Mouse (Mus musculus) adrenal gland, postnatal 25 days (tissue): Measurements from ENCODE around the gene Pde5a. TPM values are rescaled to one million over a fixed set of nuclear protein-coding genes. Genes with fewer than 3 reads are reported as not detected.
A peak's percentile ranks its signal among the peaks of the same experiment; 100 is the strongest.

Source experiments
- DNase-seq: peaks from one replicate; pipeline ENCODE4 v3.0.0; 2021; ENCODE audit warnings: mixed read lengths
- long read RNA-seq: library from polyadenylated mRNA; stranded (forward); transcript quantifications from one replicate; pipeline ENCODE4 v2.0.0, GENCODE M21; 2021
- total RNA-seq: library from RNA; stranded (reverse); gene quantifications from 2 replicates; pipeline ENCODE4 v1.2.3, GENCODE M21; 2021

Pde5a gene
- 30.3 and 49.4 TPM in 2 replicates for total RNA-seq
- long read RNA-seq, partial matches to known transcripts: 2 of 3 reads
- long read RNA-seq, other reads (novel, unspliced or antisense): 1 of 3 reads

DNA sequence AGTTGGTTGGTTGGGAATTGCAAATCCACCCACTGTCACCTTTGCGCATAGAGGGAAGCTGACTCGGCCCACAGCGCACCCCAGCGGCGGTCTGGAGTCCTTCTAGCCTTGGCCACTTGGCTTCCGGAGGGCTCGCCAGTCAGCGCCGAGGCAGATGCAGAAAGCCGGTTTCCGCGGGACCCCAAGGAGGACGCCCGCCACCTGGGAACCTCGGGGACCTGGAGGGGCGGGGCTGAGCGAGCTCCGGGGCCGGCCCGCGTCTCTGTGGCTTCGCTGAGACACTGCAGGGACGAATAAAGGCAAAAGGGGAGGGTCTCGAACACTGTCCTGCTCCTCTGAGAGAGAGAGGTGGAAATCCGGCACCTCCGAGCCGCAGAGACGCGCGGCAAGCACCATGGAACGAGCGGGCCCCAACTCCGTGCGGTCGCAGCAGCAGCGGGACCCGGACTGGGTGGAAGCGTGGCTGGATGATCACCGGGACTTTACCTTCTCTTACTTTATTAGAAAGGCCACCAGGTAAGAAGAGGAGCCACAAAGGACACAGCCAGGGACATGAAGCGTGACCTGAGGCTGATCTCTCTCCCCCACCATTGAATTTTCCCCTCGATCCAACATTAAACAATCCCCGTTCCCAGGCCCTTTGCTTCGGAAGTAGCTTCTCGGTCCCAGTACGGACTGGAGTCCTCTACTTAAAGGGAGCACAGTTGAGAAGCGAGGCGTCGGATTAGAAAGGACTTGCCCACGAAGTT, at the start of gene Pde5a:
Gene Pde5a (plus strand): TSS at position 96 of the 749 bp plus-strand sequence.
- peak; percentile 88 for DNase-seq

DNA sequence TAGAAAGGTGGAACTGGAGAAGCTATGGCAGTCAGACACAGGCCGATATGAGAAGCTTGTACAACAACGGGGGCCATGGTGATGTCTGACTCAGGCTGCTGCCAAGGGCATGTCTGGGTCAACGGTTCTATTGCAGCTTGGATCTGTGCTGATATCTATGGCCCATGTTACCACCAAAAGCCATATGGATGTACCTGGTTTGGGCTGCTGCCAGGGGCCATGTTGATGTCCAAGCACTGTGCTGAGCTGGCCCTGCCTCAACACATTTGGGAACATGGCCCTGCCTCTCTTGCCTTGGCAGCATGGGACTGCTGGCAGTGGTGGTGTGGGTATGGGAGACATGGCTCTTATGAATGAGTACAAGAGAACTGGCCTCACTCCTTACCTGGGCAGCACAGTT, 47.9 kb upstream of the Pde5a start:
- no peak for DNase-seq

DNA sequence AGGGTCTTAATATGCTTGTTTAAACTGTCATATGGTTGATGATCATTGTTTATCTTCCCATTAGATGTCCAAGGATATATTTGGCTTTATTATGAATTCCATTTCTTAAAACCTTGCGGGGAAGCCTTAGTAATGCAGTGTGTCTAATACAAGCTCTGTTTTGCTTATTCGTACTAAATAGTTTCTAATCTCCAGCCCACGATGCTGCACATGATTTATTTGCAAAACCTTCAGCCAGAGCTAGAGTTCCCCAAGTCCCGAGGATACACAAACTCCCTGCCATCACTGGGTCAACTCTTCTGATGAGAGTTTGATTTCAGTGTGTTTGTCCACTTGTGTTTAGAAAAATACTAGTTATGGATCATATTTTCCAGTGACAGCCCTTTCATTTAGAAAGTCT, 46.4 kb upstream of the Pde5a start:
- no peak for DNase-seq

DNA sequence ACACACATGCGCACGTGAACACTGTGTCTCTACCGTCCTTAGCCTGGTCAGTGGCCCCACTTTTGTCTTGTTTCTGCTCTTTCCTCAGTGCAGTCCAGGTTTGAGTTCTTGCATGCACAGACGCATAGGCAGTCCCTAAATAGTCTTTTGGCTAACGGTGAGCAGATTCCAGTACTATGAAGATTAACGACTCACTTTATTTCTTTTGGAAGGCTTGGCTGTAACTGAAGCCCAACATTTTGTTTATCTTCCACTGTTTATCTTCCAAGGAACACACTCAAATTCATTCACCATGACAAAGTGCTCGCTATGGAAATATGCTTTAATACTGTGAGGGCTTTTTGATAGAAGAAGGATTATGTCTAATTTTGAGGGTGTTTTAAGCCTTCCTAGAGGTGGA, 43.9 kb upstream of the Pde5a start:
- no peak for DNase-seq

DNA sequence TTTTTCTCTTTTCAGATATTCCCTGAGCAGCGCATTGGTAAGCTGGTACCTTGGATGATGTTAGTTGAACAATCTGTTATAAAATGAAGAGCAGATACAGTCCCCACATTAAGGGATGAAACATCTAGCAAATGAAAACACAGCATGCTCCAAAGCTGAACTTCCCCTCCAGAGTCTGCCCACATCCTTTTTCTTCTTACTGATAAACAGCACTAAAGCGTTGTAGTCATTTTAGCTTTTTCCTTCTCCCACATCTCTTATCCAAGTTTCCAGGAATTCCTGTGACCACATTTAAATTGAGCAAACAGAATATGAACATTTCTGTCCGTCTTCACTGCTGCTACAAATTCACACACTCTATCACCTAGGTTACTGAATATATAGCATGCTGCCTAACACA, 35.7 kb upstream of the Pde5a start:
- DNase-seq: no peak

DNA sequence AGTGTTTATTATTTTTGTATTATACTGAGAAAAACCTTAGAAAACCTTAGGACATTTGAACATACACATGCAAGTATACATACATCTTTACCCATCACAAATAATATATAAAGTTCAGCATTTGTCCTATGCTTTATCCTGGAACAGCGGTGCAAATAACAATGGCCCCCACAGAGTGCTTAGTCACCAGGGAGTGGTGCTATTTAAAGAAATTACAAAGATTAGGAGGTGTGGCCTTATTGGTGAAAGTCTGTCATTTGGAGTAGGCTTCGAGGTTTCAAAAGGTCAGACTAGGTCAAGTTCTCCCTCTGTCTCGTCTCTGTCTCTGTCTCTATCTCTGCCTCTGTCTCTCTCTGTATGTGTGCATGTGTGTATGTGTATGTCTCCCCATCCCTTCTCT, 32.9 kb upstream of the Pde5a start:
- no peak for DNase-seq

DNA sequence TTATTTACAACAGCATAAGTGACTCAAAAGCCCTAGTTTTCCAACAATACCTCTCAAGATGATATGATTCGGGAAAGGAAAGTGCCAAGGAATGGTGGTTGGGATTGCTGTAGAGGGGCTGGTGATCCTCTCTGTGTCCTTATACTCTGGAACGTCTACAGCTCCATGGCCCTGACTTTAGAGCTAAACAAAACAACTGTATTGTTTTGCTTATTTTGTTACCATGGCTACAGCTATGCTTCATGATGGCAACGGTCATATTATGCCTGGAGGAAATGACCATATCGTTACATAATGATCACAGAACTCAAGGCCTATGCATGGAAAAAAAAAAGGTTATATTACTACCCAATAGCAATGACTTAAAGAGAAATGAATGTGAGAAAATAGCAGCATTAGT, 32.1 kb upstream of the Pde5a start:
- no peak for DNase-seq

DNA sequence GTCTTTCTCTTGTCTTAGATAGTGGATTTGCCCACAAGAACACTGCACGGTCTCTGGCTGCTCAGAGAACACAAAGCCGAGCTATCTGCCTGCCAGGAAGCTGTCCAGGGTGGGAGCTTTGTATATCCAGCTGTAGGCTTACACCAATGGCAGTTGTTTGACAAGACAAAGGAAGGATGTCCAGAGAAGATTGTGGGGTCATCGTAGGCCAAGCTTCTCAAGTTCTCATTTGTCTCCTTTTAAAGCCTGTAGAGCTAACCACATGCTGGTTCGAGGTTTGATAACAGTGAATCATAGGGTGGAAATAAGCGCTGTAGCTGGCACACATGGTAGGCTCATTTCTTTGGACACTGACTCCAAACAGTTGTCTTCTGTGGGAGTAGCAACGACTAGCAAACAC, 24.5 kb upstream of the Pde5a start:
- DNase-seq: no peak

DNA sequence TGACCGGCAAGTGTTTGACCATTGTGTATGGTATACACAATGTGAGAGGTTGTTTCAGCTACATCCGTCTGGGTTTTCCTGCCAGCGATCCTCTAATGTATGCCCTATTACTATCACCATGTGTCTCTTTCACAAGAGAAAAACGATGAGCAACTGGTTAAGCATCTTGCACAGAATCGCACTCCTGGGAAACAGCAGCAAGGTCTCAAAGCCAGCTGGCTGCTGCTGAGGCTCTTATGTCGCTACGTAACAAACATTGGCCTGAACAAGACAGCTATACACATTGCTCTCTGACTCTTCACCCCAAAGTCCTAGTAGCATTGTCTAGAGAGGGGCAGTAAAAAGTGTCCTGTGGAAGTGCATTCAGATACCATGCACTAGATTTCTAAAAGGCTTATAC, 23.5 kb upstream of the Pde5a start:
- DNase-seq: no peak

DNA sequence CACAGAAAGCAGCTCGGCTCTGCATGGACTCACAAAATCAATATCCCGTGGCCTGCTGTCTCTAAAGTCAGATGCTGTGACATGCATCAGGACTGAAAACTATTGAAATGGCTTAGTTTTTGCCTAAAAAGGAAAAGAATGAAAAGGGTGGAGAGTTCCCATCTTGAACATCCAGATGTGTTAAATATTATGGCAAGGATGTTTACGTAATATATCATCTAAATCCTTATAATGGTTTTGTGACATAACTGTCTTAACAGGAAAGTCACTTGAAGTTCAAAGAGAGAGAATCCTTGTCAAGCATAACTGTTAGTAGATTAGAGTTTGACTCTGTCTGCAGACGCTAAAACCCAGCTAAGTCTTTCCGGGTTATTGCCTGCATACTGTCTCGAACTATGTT, 20.3 kb upstream of the Pde5a start:
- no peak for DNase-seq

DNA sequence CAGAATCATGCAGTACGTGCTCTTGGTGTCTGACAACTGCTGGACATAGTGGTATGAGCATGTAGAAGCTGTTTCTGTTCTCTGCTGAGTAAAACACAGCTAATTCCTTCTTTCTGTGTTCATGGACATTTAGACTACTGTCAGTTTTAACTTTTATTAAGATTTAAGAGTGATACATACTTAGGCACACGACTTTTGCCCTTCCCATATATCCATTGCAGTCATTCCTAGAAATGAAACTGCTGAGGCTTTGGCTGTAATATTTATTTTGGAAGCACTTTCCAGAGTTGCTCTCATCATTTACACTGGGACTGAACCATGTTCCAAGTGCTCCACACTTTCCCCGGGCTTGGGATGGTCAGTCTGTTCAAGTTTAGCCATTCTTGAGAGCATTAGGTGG, 18.6 kb upstream of the Pde5a start:
- DNase-seq: no peak

DNA sequence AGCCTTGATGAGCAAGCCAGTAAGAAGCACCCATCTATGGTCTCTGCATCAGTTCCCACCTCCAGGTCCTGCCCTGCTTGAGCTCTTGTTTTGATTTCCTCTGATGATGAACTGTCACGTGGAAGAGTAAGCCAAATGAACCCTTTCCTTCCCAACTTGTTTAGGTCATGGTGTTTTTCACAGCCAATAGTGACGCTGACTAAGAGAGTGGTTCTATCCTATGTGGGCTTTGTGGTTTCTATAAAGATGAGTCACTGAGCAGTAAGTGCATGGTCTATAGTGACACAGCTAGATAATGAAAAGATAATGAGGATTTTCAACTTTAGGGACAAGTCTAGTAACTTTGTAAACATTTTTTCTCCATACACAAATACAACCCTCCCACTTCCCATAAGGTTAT, 10.1 kb upstream of the Pde5a start:
- no peak for DNase-seq

DNA sequence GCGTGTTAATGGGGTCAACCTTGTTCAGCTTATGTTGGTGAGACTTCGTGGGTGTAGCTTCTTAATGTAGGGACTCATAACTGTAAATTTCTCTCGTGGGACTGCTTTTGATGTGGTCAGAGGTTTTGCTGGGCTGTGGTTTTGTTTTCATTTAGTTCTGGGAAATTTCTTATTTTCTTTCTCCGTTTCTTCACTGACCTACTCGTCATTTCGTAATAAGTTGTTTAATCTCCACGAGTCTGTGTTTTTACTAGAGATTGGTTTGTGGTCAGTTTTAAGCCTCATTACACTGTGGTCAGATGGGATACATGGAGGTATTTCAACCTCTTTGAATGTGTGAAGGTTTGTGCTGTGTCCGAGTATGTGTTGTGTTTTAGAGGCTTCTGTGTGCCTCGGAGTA, 7.2 kb upstream of the Pde5a start:
- no peak for DNase-seq

DNA sequence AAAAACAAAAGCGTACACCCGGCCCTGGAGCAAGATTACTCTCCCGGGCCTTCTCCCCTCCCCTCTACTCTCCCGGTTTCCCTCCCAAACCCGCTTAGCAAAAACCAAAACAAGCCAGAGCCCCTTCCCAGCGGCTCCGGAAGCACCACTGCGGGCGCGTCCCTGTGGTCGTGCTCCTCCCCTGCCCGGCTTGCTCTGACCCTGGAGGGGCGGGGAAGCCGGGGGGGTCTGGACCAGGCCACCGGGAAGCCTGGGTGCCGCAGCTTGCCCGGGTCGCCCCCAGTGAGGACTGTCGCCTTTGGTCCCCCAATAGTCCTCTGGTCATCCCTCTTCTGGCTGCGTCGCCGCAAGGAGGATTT, 833 bp downstream of the Pde5a start:
- peak; percentile 71 for DNase-seq

DNA sequence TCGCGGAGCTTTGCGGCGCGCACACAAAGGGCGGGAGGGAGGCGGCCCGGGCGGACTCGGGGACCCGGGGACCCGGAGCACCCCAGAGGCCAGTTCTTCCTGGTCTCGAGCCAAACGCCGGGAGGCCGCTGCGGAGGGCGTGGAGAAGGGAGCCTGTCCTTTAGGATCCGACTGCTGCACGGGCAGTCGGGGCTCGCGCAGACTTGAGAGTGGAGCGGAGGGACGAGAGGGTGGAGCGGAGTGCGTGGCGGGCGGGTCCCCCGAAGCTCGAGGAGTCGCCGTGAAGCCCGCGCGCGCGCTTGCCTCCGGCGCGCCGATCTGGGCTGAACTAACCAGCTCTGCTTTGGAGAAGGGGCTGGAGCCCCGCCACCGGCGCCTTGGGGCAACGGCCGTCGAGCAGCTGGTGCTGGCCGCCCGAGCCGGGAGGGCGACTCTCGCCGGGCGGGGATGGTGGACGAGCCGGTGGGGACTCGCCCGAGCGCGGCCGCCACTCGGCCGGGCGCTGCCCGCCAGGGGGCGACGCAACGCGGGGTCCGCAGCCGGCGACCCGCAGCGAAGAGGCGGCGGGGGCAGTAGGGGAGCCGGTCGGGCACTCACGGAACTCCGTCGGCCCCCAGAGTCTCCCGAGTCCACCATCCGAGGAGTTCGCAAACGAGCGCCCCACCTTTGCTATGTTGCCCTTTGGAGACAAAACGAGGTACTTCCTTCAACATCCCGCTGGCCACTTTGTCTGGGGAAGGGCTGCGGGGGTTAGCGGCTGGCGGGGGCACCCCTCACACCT, 1.4 kb downstream of the Pde5a start:
- peak; percentile 85 for DNase-seq

DNA sequence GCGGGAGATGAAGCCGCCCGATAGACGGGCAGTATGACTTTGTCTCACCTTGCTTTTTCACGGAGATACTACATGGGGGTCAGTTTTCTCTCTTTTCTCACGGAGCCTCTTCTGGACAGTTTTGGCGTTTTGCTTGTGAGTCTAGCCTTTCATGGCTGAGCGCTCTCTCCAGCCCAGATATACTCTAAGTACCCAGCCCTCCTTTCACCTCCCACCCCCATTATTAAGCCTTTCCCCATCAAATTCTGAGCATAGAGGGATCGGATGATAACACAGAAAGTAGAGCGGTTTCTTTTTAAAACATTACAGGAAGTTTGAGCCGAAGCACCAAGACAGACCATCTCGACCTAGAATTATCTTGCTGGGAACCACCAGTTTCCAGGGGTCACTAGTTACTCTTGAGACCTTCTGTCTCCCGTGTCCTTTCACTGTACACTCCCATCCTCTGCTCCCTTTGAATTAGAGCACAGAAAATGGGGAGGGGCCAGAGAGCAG, 2.0 kb downstream of the Pde5a start:
- DNase-seq: no peak

DNA sequence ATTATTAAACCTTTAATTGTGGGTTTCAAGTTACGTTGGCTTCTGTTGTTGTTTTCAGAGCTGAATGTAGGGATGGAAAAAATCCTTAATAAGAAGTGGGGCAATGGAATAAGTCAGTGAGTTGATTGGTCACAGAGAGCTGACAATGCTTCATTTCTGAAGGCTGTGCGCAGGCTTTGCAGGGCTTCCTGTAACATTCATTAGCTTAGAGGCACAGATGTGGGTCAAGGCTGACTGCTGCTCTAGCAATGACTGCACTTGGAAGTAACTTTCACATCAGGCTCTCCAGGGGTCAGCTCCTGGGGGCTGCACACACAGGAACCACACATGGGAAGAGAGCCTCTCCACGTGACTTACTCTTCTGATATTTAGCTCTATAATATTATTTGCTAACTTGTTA, 5.1 kb downstream of the Pde5a start:
- DNase-seq: peak; percentile 29

DNA sequence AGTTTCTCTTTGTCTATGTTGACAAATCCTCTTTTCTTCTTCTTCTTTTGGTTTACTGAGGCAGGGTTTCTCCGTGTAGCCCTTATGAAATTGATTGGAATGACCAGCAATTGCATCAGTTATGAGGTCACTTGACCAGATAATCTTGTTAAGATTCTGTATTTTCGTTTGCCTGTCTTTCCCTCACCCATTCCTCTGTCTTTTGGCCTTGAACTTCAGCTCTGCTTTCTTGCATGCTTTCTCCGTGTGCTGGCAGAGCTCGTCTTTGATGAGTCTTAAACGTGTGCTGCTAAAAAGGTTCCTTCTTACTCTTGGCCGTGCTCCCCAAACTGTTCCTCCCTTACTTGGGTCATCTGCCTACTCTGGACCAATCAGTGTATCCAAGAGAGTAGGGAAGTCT, 5.6 kb downstream of the Pde5a start:
- peak; percentile 6 for DNase-seq

DNA sequence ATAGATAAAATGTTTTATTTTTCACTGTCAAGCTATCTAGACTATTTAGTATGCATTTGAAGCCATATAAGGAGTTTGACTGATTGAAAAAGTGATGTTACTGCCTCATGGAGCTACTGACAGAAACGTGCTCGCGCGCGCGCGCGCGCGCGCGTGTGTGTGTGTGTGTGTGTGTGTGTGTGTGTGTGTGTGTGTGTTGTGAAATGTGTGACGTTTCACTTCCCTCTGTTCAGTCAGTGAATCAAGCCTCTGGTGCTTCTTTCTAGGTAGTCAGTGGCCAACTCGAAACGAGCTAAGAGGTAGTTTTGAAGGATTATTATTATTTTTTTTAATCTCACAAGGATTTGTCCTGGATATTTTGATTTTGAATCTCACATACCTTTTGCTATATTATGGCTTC, 10.7 kb downstream of the Pde5a start:
- DNase-seq: no peak

DNA sequence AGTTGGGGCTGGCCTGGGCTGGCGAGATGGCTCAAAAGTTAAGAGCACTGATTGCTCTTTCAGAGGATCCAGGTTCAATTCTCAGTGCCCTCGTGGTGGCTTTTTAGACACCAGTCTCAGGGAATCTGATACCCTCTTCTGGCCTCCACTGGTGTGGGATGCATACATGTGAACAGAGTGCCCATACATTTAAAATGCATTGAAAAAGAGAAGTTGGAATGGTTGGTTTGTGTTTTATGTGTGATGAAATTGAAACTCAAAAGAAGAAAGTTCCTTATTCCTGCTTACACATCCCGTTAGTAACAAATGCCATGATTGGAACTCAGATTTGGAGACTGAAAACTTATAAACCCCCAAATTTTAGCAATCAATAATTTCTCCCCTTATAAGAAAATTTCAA, 15.5 kb downstream of the Pde5a start:
- no peak for DNase-seq

DNA sequence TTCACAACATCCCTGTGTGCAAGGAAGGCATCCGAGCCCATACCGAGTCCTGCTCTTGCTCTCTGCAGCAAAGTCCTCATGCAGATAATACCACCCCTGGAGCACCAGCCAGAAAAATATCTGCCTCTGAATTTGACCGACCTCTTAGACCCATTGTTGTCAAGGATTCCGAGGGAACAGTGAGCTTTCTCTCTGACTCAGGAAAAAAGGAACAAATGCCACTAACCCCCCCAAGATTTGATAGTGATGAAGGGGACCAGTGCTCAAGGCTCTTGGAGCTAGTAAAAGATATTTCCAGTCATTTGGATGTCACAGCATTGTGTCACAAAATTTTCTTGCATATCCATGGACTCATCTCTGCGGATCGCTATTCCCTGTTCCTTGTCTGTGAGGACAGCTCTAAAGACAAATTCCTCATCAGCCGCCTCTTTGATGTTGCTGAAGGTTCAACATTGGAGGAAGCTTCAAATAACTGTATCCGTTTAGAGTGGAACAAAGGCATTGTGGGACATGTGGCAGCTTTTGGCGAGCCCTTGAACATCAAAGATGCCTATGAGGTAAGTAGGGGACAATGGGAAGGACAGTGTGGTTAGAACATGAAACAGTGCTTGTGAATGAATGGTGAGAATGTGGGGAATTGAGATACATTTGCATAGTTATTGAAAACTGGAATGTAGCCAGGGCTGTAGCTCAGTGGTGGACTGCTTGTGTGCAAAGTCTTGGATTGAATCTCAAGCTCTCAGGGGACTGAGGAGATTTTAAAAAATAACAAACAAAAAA, 19.4 kb downstream of the Pde5a start:
- no peak for DNase-seq

DNA sequence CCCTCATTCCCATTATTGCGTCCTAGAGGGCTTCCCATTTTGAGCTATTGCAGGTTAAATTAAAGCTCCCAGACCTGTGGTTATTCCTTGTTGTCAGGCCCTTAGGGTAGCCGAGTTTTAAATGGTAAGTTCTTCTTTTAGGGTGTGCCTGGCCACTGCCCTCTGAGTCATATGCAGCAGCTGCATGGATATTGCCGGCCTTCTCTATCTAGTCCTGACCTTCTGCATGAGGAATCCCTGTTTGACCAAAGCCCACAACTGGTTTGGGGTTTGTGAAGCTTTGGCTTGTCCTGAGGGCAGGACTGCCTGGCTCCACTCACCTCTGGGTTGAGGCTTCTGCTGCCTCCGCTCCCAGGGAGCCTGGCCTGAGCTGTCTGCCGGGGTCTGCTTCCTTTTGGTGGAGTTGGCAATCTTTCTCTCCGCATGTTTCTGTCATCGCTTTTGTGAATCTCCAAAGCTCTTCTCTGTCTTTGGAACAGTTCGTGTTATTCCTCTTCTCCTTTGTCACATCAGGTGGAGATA, 34.6 kb downstream of the Pde5a start:
- no peak for DNase-seq

DNA sequence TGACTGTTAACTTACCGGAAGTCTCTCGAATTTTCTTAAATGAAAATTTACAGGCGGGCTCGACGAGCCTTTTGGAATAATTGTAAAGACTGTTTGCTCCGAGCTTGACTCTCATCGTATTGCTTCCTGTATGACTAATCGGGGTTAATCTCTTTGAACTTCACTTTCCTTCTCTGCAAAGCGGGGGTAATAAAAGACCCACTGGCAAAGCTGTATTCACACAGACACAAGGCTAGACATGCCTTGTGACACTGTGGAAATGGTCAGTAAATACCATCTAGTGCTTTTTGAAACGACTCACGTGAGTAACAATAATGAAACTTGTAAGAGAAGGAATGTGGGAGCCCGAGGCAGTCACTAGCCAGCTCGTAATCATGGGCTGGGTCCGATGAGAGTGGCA, 35.0 kb downstream of the Pde5a start:
- DNase-seq: no peak
